Mouse (Mus musculus) spleen, postnatal 4 days (tissue): ENCODE measurements around the gene St3gal3.

Source experiments
- DNase-seq, 2 experiments: peaks; one replicate each; pipeline ENCODE4 v3.0.0; 2022; ENCODE audit warnings: low spot score in 2 of 2

Gene St3gal3

GRCm38 (mm10) chr4:117898111-117898510, 236.6 kb downstream of the St3gal3 start:
- DNase-seq, result no peak

- no peak for DNase-seq
Observed at GRCm38 (mm10) chr4:117896031-117896430, 238.7 kb downstream of the St3gal3 start.

GRCm38 (mm10) chr4:117895339-117895738, 239.4 kb downstream of the St3gal3 start:
- no peak for DNase-seq

- no peak for DNase-seq
Observed at GRCm38 (mm10) chr4:117894601-117895000, 240.1 kb downstream of the St3gal3 start.

- peak; percentile 70 to 86 for DNase-seq
Observed at GRCm38 (mm10) chr4:117893376-117893775, 241.3 kb downstream of the St3gal3 start.

- DNase-seq, result peak; percentile 70 to 78
Observed at GRCm38 (mm10) chr4:117891738-117892161, 243.0 kb downstream of the St3gal3 start, which contains the start of gene Dph2. Dph2 (minus strand) TSS chr4:117892032.

GRCm38 (mm10) chr4:117890750-117891149, 244.0 kb downstream of the St3gal3 start:
- DNase-seq, result no peak

- no peak for DNase-seq
Observed at GRCm38 (mm10) chr4:117890031-117890430, 244.7 kb downstream of the St3gal3 start.

- DNase-seq, result no peak
Observed at GRCm38 (mm10) chr4:117889471-117889870, 245.2 kb downstream of the St3gal3 start.

- DNase-seq, result no peak
Observed at GRCm38 (mm10) chr4:117887920-117888319, 246.8 kb downstream of the St3gal3 start.

GRCm38 (mm10) chr4:117887133-117887532, 247.6 kb downstream of the St3gal3 start, which contains the start of gene Atp6v0b:
Atp6v0b (minus strand) TSS chr4:117887333.
- peak; percentile 93 to 96 for DNase-seq

GRCm38 (mm10) chr4:117886644-117887043, 248.1 kb downstream of the St3gal3 start:
- peak in 1 of 2 experiments; percentile 39 for DNase-seq

- no peak for DNase-seq
Observed at GRCm38 (mm10) chr4:117885994-117886393, 248.7 kb downstream of the St3gal3 start.

- no peak for DNase-seq
Observed at GRCm38 (mm10) chr4:117885093-117885492, 249.6 kb downstream of the St3gal3 start.

GRCm38 (mm10) chr4:117884146-117884545, 250.6 kb downstream of the St3gal3 start:
- DNase-seq, result no peak

- DNase-seq, result no peak
Observed at GRCm38 (mm10) chr4:117882701-117883691, 251.7 kb downstream of the St3gal3 start, which contains the start of gene B4galt2. B4galt2 (minus strand) TSS chr4:117883487.
